Mouse (Mus musculus): Measurements from ENCODE around the gene Mmel1. TPM values are rescaled to one million over a fixed set of nuclear protein-coding genes. Genes with fewer than 3 reads are reported as not detected.

Gene Mmel1
- 0.15 and 0.19 TPM in 2 replicates for polyA plus RNA-seq (2012; rRNA removed)

GRCm38 (mm10) chr4:154869440-154869839 lies at the start of gene Mmel1:
Gene Mmel1 (plus strand): TSS chr4:154869585.

GRCm38 (mm10) chr4:154837170-154837569 lies 32.2 kb upstream of the Mmel1 start, which contains the start of gene Ttc34:
Gene Ttc34 (plus strand): TSS chr4:154837459.

GRCm38 (mm10) chr4:154898506-154899446 lies 29.4 kb downstream of the Mmel1 start, which contains the start of gene Fam213b:
Gene Fam213b (minus strand): TSS chr4:154899135.

GRCm38 (mm10) chr4:154928395-154929087 lies 59.2 kb downstream of the Mmel1 start, which contains the start of gene Tnfrsf14:
Gene Tnfrsf14 (minus strand): TSS chr4:154928563.

Other genes starting within 250 kb of the Mmel1 start
- 4.0 and 9.2 TPM in 2 replicates for gene Prdm16, start 232.7 kb upstream of the Mmel1 start, polyA plus RNA-seq (2012; rRNA removed)
- gene Actrt2, start 201.7 kb upstream of the Mmel1 start, polyA plus RNA-seq (2012; rRNA removed): not detected in 2 replicates
- gene Ttc34, start 32.1 kb upstream of the Mmel1 start, polyA plus RNA-seq (2012; rRNA removed): 0.16 TPM in 2 replicates
- 34.6 and 43.9 TPM in 2 replicates for gene Fam213b, start 29.6 kb downstream of the Mmel1 start, polyA plus RNA-seq (2012; rRNA removed)
- 9.2 and 12.1 TPM in 2 replicates for gene Tnfrsf14, start 59.0 kb downstream of the Mmel1 start, polyA plus RNA-seq (2012; rRNA removed)
- 155 and 305 TPM in 2 replicates for gene Hes5, start 91.3 kb downstream of the Mmel1 start, polyA plus RNA-seq (2012; rRNA removed)
- gene Pank4, start 94.5 kb downstream of the Mmel1 start, polyA plus RNA-seq (2012; rRNA removed): 78.6 and 88.9 TPM in 2 replicates
- 3.1 and 3.2 TPM in 2 replicates for gene Plch2, start 187.2 kb downstream of the Mmel1 start, polyA plus RNA-seq (2012; rRNA removed)
- gene Pex10, start 197.4 kb downstream of the Mmel1 start, polyA plus RNA-seq (2012; rRNA removed): 20.0 and 21.1 TPM in 2 replicates
- gene Rer1, start 216.8 kb downstream of the Mmel1 start, polyA plus RNA-seq (2012; rRNA removed): 79.2 and 100 TPM in 2 replicates
- gene Morn1, start 217.0 kb downstream of the Mmel1 start, polyA plus RNA-seq (2012; rRNA removed): 5.6 and 6.1 TPM in 2 replicates

Data from central nervous system, embryonic 11.5 days (tissue).